Mouse (Mus musculus) heart, embryonic 11.5 days (tissue): ENCODE measurements around the gene Sdhc. TPM values are rescaled to one million over a fixed set of nuclear protein-coding genes. Genes with fewer than 3 reads are reported as not detected.

Experiments used
- microRNA-seq: library from miRNA; unstranded; fragments of <30 nt; microRNA quantifications from one replicate; pipeline ENCODE4, GENCODE M21; 2016; ENCODE audit warnings: borderline number of aligned reads
- polyA plus RNA-seq: library from polyadenylated mRNA; unstranded; fragments of >200 nt; fragmentation: Nextera tagmentation; extraction: Ambion mirVana; gene quantifications from 2 replicates; pipeline ENCODE4 v1.2.1, GENCODE M21; 2014

The Sdhc gene
- polyA plus RNA-seq, 1 experiment from 2014 or later: 426 TPM

Small RNAs within 50 kb of the gene (microRNA-seq; reads per million reads assigned to microRNA genes)
- gene Gm27844: not detected

Other genes with a start within 250 kb of the Sdhc start
- not detected in 2 replicates for gene Fcrlb, start 237.7 kb downstream of the Sdhc start, polyA plus RNA-seq
- 0.36 TPM in 1 of 2 replicates, not detected in the other for gene Fcrla, start 223.0 kb downstream of the Sdhc start, polyA plus RNA-seq
- 0.59 TPM in 1 of 2 replicates, not detected in the other for gene Fcgr2b, start 174.1 kb downstream of the Sdhc start, polyA plus RNA-seq
- gene Fcgr4, start 131.7 kb downstream of the Sdhc start, polyA plus RNA-seq: 0.23 TPM in 1 of 2 replicates, not detected in the other
- 3.8 and 4.4 TPM in 2 replicates for gene Fcgr3, start 85.7 kb downstream of the Sdhc start, polyA plus RNA-seq
- 2.7 and 5.6 TPM in 2 replicates for gene Cfap126, start 36.7 kb downstream of the Sdhc start, polyA plus RNA-seq
- gene Mpz, start 108 bp upstream of the Sdhc start, polyA plus RNA-seq: 0.30 TPM in 1 of 2 replicates, not detected in the other
- gene Pcp4l1, start 45.7 kb upstream of the Sdhc start, polyA plus RNA-seq: 36.2 and 40.0 TPM in 2 replicates
- gene Nr1i3, start 63.4 kb upstream of the Sdhc start, polyA plus RNA-seq: 0.11 and 0.19 TPM in 2 replicates
- 44.1 and 53.2 TPM in 2 replicates for gene Tomm40l, start 71.9 kb upstream of the Sdhc start, polyA plus RNA-seq
- 13.6 and 55.4 TPM in 2 replicates for gene Apoa2, start 74.5 kb upstream of the Sdhc start, polyA plus RNA-seq
- 12.1 and 18.4 TPM in 2 replicates for gene Fcer1g, start 83.8 kb upstream of the Sdhc start, polyA plus RNA-seq
- gene Adamts4, start 99.8 kb upstream of the Sdhc start, polyA plus RNA-seq: 1.5 and 1.7 TPM in 2 replicates
- gene Ndufs2, start 100.8 kb upstream of the Sdhc start, polyA plus RNA-seq: 446 and 471 TPM in 2 replicates
- gene B4galt3, start 119.7 kb upstream of the Sdhc start, polyA plus RNA-seq: 48.4 and 49.4 TPM in 2 replicates
- 59.9 and 60.7 TPM in 2 replicates for gene Ppox, start 130.6 kb upstream of the Sdhc start, polyA plus RNA-seq
- 51.2 TPM in 2 replicates for gene Usp21, start 137.4 kb upstream of the Sdhc start, polyA plus RNA-seq
- gene Ufc1, start 144.4 kb upstream of the Sdhc start, polyA plus RNA-seq: 90.3 and 92.9 TPM in 2 replicates
- 40.4 and 45.4 TPM in 2 replicates for gene Dedd, start 178.5 kb upstream of the Sdhc start, polyA plus RNA-seq
- 24.8 and 30.9 TPM in 2 replicates for gene Nit1, start 195.0 kb upstream of the Sdhc start, polyA plus RNA-seq
- 49.5 and 51.3 TPM in 2 replicates for gene Pfdn2, start 195.1 kb upstream of the Sdhc start, polyA plus RNA-seq
- 0.49 and 0.51 TPM in 2 replicates for gene Klhdc9, start 210.2 kb upstream of the Sdhc start, polyA plus RNA-seq
- gene Nectin4, start 219.5 kb upstream of the Sdhc start, polyA plus RNA-seq: 0.08 and 0.20 TPM in 2 replicates
- gene Arhgap30, start 238.4 kb upstream of the Sdhc start, polyA plus RNA-seq: 0.18 and 0.44 TPM in 2 replicates